Mouse (Mus musculus) testis, adult 2 months (tissue): ENCODE measurements around the gene Rrh.

Source experiments
- CTCF ChIP-seq: fragments of 200-500 bp; IDR thresholded peaks from 2 replicates; pipeline ENCODE4 v1.5.1; 2012; ENCODE audit warnings: low read depth, mild to moderate bottlenecking, inconsistent platforms, low read length, moderate library complexity; ENCODE audit not compliant: control insufficient read depth, insufficient read depth, insufficient replicate concordance
- POLR2A ChIP-seq: fragments of 200-500 bp; IDR thresholded peaks from 2 replicates; pipeline ENCODE4 v1.6.1; 2012; ENCODE audit warnings: low read depth, mild to moderate bottlenecking, inconsistent platforms, low read length, moderate library complexity; ENCODE audit not compliant: control insufficient read depth

DNA sequence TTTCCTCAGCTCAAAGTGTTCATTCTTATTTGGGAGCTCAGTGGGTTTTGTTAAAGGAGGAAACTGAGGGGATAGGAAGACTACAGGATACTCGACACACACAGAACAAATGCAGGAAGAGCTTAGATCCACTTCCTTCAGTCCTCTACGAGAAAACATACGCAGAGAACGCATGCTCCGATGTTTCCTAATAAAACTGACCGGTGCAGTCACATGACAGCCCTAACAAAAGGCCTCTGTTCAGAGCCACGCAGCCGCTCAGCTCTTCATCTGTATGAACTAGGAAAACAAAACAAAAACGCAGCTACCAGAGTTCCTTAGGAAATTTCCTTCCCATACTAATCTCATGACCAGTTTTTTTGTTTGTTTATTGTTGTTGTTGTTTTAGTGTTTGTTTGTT is 1.5 kb downstream of the Rrh start:
- TF ChIP-seq POLR2A: no peak
- TF ChIP-seq CTCF: no peak
